Mouse (Mus musculus) small intestine, adult 2 months (tissue): Measurements from ENCODE around the gene Ifnar2. TPM values are rescaled to one million over a fixed set of nuclear protein-coding genes. Genes with fewer than 3 reads are reported as not detected.
"Not testable (repeated sequence)": the region's sequence is repeated elsewhere in the genome, so short reads cannot be mapped to it uniquely, and the experiment has no call there.

Source experiments
- H3K27ac ChIP-seq: fragments of 200-500 bp; 2 replicates; pipeline ENCODE4 v1.5.1; 2012; ENCODE audit warnings: low read depth, low read length, control low read depth, inconsistent platforms; ENCODE audit not compliant: insufficient read depth
- H3K27me3 ChIP-seq: fragments of 200-500 bp; 2 replicates; pipeline ENCODE4 v1.6.1; 2012; ENCODE audit warnings: mild to moderate bottlenecking, moderate library complexity, low read length, inconsistent platforms; ENCODE audit not compliant: control insufficient read depth, insufficient read depth
- H3K36me3 ChIP-seq: fragments of 200-500 bp; 2 replicates; pipeline ENCODE4 v1.6.1; 2012; ENCODE audit warnings: mild to moderate bottlenecking, low read length, control low read depth, inconsistent platforms; ENCODE audit not compliant: control insufficient read depth, insufficient read depth
- H3K4me1 ChIP-seq: fragments of 200-500 bp; 2 replicates; pipeline ENCODE4 v1.6.1; 2012; ENCODE audit warnings: low read length, inconsistent platforms, mixed read lengths; ENCODE audit not compliant: control insufficient read depth, insufficient read depth, insufficient read length
- H3K4me3 ChIP-seq: fragments of 200-500 bp; 2 replicates; pipeline ENCODE4 v1.5.1; 2012; ENCODE audit warnings: low read depth, mild to moderate bottlenecking, control low read depth, inconsistent platforms, low read length, moderate library complexity
- CTCF ChIP-seq: fragments of 200-500 bp; IDR thresholded peaks from 2 replicates; pipeline ENCODE4 v1.5.1; 2012; ENCODE audit warnings: low read depth, mild to moderate bottlenecking, control low read depth, inconsistent platforms, low read length, moderate library complexity, mixed read lengths; ENCODE audit not compliant: insufficient replicate concordance, insufficient read length; ENCODE audit errors: extremely low read depth
- POLR2A ChIP-seq: fragments of 200-500 bp; IDR thresholded peaks from 2 replicates; pipeline ENCODE4 v1.6.1; 2012; ENCODE audit warnings: low read depth, mild to moderate bottlenecking, control low read depth, inconsistent platforms, low read length, moderate library complexity
- whole genome bisulfite sequencing: fragments of 180-500 bp; shearing (Covaris S2); methylation state at CpG from one replicate; pipeline ENCODE4 v1.1.7; 2018; 5-methylcytosine and 5-hydroxymethylcytosine counted together
- polyA plus RNA-seq: library from polyadenylated mRNA; depleted of rRNA; stranded (reverse); fragments of >200 nt; gene quantifications from 2 replicates; pipeline ENCODE4 v1.2.3, GENCODE M21; 2012

The Ifnar2 gene
- polyA plus RNA-seq, 1 experiment: 25.3 TPM

DNA sequence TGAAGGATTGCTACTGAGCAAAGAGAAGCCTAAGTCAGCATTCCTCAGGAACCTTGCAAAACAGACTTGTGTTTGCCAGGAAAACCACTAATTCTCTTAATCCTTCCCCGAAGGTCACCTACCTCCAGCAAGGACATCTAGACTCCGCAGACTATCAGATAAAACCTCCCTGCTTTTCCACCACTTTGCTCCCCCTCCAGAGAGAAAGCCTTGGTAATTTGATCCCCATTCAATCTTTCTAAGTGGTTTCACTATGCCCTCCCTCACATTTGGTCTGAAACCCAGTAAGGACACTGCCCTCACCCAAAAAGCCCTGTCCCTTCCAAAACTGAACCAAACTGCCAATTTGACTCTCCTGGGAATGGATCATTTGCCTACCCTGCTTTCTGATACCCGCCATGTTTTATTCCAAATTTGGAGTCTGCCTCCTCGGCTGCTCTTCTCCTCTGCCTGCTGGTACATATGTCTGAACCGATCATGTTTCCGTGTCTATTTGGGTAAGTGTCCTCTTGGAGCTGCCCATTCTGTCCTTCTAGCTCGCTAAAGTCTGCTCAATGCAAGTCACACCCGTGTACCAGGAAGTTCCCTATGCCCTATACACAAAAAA is 55.8 kb downstream of the Ifnar2 start:
- 84% methylated on average over 8 of the region's 8 CpGs for WGBS
- H3K27ac ChIP-seq: no peak overlapping the region
- TF ChIP-seq CTCF: no peak
- no peak for TF ChIP-seq POLR2A
- H3K4me1 ChIP-seq: no peaks in the 10 kb centered on the region
- peaks cover 32% of the 10 kb centered on the region for H3K36me3 ChIP-seq
- H3K27me3 ChIP-seq: no peaks in the 10 kb centered on the region
- no peak overlapping the region for H3K4me3 ChIP-seq

DNA sequence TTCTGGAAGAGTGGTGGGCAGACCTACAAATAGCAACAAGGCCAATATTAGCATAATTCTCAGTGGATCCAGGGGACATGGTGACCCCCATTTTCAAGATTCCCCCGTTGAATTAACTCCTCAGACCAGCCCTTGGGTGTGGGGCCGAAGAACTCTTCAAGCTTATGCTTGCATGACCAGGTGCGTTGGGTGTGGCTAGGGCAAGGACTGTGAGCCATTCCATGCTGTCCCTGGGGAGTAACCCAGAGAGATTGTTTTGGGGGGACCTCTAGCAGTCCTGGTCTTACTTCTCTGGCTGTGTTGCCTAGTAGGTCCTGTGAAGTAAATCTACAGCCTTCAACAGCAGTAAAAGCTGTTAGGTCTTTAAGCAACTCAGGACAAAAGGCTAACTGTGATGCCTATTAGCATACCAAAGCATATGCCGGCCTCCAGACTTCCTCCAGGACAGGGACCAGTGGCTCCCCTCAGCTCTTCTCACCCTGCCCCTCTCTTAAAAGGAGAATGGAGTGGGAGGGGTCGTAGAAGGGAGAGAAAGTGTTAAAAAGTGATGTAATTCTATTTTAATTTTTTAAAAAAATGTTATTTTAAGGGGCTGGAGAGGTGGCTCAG is 60.2 kb downstream of the Ifnar2 start:
- Histone ChIP-seq H3K27ac (no peak overlapping the region), H3K4me3 (no peak overlapping the region), H3K36me3 (no peaks in the 10 kb centered on the region), H3K27me3 (no peaks in the 10 kb centered on the region), H3K4me1 (no peaks in the 10 kb centered on the region)
- TF ChIP-seq POLR2A (no peak), CTCF (no peak)
- WGBS: 49% methylated on average over 5 of the region's 5 CpGs

DNA sequence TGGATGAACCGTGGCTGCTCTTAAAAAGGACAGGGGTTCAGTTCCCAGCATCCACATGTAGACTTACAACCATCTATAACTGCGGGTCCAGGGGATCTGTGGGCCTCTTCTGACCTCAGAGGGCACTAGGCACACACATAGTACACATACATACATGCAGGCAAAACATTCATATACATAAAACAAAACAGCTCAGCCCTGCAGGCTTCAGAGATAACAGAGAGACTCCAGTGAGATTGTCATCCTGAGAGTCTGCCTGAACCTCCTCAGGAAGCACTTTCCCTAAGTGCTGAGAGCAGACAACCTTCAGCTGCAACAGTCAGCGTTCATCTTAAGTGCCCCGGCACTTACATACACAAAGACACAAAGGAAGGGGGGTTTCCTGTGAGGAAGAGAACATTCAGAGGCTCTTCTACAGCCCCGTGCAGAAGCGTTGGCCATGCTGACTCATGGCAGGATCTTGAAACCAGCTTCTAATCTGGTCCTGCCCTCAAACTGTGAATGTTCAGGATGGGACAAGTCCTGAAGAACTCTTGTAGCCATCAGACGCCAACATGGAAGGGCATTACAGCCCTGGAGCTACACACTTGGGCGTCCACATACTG is 60.8 kb downstream of the Ifnar2 start:
- H3K4me3 ChIP-seq: no peak overlapping the region
- H3K36me3 ChIP-seq: no peaks in the 10 kb centered on the region
- WGBS: 65% methylated on average over 8 of the region's 8 CpGs
- H3K27ac ChIP-seq: no peak overlapping the region
- no peaks in the 10 kb centered on the region for H3K4me1 ChIP-seq
- TF ChIP-seq CTCF: no peak
- TF ChIP-seq POLR2A: no peak
- no peaks in the 10 kb centered on the region for H3K27me3 ChIP-seq

DNA sequence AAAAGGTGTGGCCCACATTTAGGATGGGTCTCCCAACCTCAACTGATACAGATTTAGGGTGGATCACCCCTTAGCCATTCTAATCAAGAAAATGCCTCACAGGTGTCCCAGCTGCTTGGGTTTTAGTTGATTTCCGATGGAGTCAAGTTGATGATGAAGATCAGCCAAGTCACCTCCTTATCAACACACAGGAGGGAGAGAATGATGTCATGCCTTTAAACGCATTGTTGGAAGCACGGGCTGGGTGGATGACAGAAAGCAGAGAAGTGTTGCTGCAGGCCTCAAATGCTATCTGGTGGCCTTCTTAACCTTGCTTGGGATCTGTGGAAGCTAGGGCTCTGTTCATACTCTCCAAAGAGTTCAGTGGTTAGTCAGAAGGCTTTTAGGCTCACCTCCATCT is 61.5 kb downstream of the Ifnar2 start:
- H3K27ac ChIP-seq: no peak overlapping the region
- H3K27me3 ChIP-seq: no peaks in the 10 kb centered on the region
- H3K4me1 ChIP-seq: no peaks in the 10 kb centered on the region
- no peak overlapping the region for H3K4me3 ChIP-seq
- no peak for TF ChIP-seq CTCF
- WGBS: 83% methylated on average over 3 of the region's 3 CpGs
- H3K36me3 ChIP-seq: no peaks in the 10 kb centered on the region

DNA sequence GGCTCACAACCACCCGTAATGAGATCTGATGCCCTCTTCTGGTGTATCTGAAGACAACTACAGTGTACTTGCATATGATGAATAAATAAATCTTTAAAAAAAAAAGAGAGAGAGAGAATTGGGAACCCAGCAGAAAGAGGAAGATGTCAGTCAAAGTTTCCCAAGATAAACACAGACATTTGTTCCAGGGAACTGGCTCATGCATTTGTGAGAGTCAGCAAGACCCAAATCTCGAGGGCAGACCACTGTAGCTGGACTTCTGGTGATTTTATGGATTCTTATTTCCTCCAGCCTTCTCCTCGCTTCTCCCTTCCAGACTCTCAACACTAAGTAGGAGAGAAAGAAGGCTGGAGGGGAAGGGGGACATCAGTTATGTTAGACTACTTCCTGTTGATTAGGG is 65.5 kb downstream of the Ifnar2 start:
- Histone ChIP-seq H3K4me3 (no peak overlapping the region), H3K27ac (no peak overlapping the region), H3K27me3 (no peaks in the 10 kb centered on the region), H3K4me1 (peaks cover 15% of the 10 kb centered on the region; the same call in 1 of the 2 replicates), H3K36me3 (no peaks in the 10 kb centered on the region)
- no peak for TF ChIP-seq POLR2A
- TF ChIP-seq CTCF: no peak
- 72% methylated on average over 3 of the region's 3 CpGs for WGBS

DNA sequence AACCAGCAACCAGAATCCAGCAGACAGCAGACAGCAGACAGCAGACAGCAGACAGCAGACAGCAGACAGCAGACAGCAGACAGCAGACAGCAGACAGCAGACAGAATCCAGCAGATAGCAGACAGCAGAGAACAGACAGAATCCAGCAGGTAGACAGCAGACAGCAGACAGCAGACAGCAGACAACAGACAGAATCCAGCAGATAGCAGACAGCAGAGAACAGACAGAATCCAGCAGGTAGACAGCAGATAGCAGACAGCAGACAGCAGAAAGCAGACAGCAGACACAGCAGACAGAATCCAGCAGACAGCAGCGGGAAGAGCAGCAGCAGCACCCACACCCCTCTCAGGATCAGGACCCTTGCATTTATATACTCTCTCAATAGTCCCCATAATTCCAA is 66.0 kb downstream of the Ifnar2 start:
- WGBS: 90% methylated on average over 1 of the region's 1 CpGs
- not testable (repeated sequence) for H3K4me3 ChIP-seq, H3K27ac ChIP-seq, H3K27me3 ChIP-seq, H3K36me3 ChIP-seq
- H3K4me1 ChIP-seq: peaks cover 15% of the 10 kb centered on the region; the same call in 1 of the 2 replicates

DNA sequence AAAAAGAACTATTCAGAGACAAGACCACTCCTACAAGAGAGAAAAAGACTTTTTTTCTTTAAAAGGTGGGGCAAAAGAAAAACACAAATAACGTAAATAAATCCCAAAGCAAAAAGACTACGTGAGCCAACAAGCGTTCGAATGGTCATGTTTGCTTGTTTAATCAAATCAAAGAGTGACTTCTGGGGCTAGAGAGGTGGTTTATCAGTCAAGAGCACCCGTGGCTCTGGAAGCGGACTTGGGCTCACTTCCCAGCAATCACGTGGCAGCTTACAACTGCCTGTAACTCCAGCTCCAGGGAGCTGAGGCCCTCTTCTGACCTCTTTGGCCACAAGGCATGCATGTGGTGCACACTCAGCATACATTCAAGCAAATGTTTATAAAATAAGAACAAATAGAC is 68.8 kb downstream of the Ifnar2 start:
- Histone ChIP-seq H3K27me3 (no peaks in the 10 kb centered on the region), H3K27ac (peak overlapping the region; percentile 74), H3K36me3 (no peaks in the 10 kb centered on the region), H3K4me3 (no peak overlapping the region), H3K4me1 (peaks cover 15% of the 10 kb centered on the region; the same call in 1 of the 2 replicates)
- TF ChIP-seq POLR2A: no peak
- TF ChIP-seq CTCF: peak; percentile 30; the same call in 1 of the 2 replicates
- WGBS: 13% methylated on average over 7 of the region's 7 CpGs
